Mouse (Mus musculus) adrenal gland, adult 8-10 months (tissue): ENCODE results near the gene Zmynd8. TPM values are rescaled to one million over a fixed set of nuclear protein-coding genes. Genes with fewer than 3 reads are reported as not detected.
A peak's percentile ranks its signal among the peaks of the same experiment; 100 is the strongest.

Experiments
- DNase-seq: peaks from one replicate; pipeline ENCODE4 v3.0.0; 2022
- total RNA-seq, 4 experiments: library from RNA; stranded (reverse); gene quantifications; 2 replicates each; pipeline ENCODE4 v1.2.4; 2022

Gene Zmynd8
- total RNA-seq, 4 experiments from 2014 or later = 51.7 to 94.5 (median 70.6) TPM

- DNase-seq = no peak
These were observed 658 bp upstream of the Zmynd8 start for GRCm38 (mm10) chr2:165899474-165899873.

- no peak for DNase-seq
These were observed 2.6 kb downstream of the Zmynd8 start for GRCm38 (mm10) chr2:165896171-165896570.

- no peak for DNase-seq
These were observed 3.1 kb downstream of the Zmynd8 start for GRCm38 (mm10) chr2:165895687-165896086.

- DNase-seq = no peak
These were observed 4.3 kb downstream of the Zmynd8 start for GRCm38 (mm10) chr2:165894533-165894932.

GRCm38 (mm10) chr2:165893232-165893631, 5.6 kb downstream of the Zmynd8 start:
- DNase-seq = no peak

GRCm38 (mm10) chr2:165892626-165893025, 6.2 kb downstream of the Zmynd8 start:
- DNase-seq = no peak

GRCm38 (mm10) chr2:165890401-165890800, 8.4 kb downstream of the Zmynd8 start:
- DNase-seq = no peak

GRCm38 (mm10) chr2:165889874-165890273, 8.9 kb downstream of the Zmynd8 start:
- DNase-seq = no peak

- no peak for DNase-seq
These were observed 9.6 kb downstream of the Zmynd8 start for GRCm38 (mm10) chr2:165889266-165889665.

GRCm38 (mm10) chr2:165888813-165889221, 10.0 kb downstream of the Zmynd8 start:
- DNase-seq = no peak

- DNase-seq = peak; percentile 71
These were observed 10.4 kb downstream of the Zmynd8 start for GRCm38 (mm10) chr2:165888396-165888795.

GRCm38 (mm10) chr2:165886857-165887628, 11.8 kb downstream of the Zmynd8 start:
- DNase-seq = no peak

GRCm38 (mm10) chr2:165886482-165886856, 12.3 kb downstream of the Zmynd8 start:
- no peak for DNase-seq

GRCm38 (mm10) chr2:165885951-165886320, 12.9 kb downstream of the Zmynd8 start:
- no peak for DNase-seq

GRCm38 (mm10) chr2:165885225-165885950, 13.4 kb downstream of the Zmynd8 start:
- DNase-seq = peak; percentile 75

GRCm38 (mm10) chr2:165884577-165885224, 14.1 kb downstream of the Zmynd8 start:
- peak; percentile 94 for DNase-seq

GRCm38 (mm10) chr2:165883846-165884576, 14.8 kb downstream of the Zmynd8 start:
- DNase-seq = no peak

- DNase-seq = no peak
These were observed 15.8 kb downstream of the Zmynd8 start for GRCm38 (mm10) chr2:165883006-165883405.

- no peak for DNase-seq
These were observed 17.0 kb downstream of the Zmynd8 start for GRCm38 (mm10) chr2:165881585-165882431.

- no peak for DNase-seq
These were observed 17.6 kb downstream of the Zmynd8 start for GRCm38 (mm10) chr2:165881220-165881584.

- peak; percentile 77 for DNase-seq
These were observed 18.2 kb downstream of the Zmynd8 start for GRCm38 (mm10) chr2:165880501-165881182.
